Mouse (Mus musculus) forebrain, embryonic 15.5 days (tissue): ENCODE results near the gene Sdk2. TPM values are rescaled to one million over a fixed set of nuclear protein-coding genes. Genes with fewer than 3 reads are reported as not detected.

ENCODE experiments used
- ATAC-seq: fragments of 200-750 bp; cut with Nextera tagmentation; replicated peaks from 2 replicates; pipeline ENCODE4 v1.8.0; 2017; ENCODE audit warnings: mild to moderate bottlenecking, moderate TSS enrichment, moderate library complexity
- H3K27ac ChIP-seq: fragments of 300-500 bp; sonication (generic); replicated peaks from 2 replicates; pipeline ENCODE4 v1.5.1; 2015; ENCODE audit warnings: mild to moderate bottlenecking, inconsistent platforms
- H3K27me3 ChIP-seq: fragments of 300-500 bp; sonication (generic); 2 replicates; pipeline ENCODE4 v1.6.1; 2015; ENCODE audit warnings: inconsistent platforms
- H3K36me3 ChIP-seq: fragments of 300-500 bp; sonication (generic); 2 replicates; pipeline ENCODE4 v1.6.1; 2015; ENCODE audit warnings: mild to moderate bottlenecking, inconsistent platforms
- H3K4me1 ChIP-seq: fragments of 300-500 bp; sonication (generic); 2 replicates; pipeline ENCODE4 v1.6.1; 2015; ENCODE audit warnings: inconsistent platforms
- H3K4me2 ChIP-seq: fragments of 300-500 bp; sonication (generic); replicated peaks from 2 replicates; pipeline ENCODE4 v1.6.1; 2015; ENCODE audit warnings: mild to moderate bottlenecking, inconsistent platforms
- H3K4me3 ChIP-seq: fragments of 300-500 bp; sonication (generic); 2 replicates; pipeline ENCODE4 v1.5.1; 2015; ENCODE audit warnings: mild to moderate bottlenecking, inconsistent platforms
- H3K9ac ChIP-seq: fragments of 300-500 bp; sonication (generic); replicated peaks from 2 replicates; pipeline ENCODE4 v1.6.1; 2015; ENCODE audit warnings: mild to moderate bottlenecking, inconsistent platforms
- H3K9me3 ChIP-seq: fragments of 300-500 bp; sonication (generic); 2 replicates; pipeline ENCODE4 v1.6.1; 2016; ENCODE audit warnings: inconsistent platforms
- WGBS: fragments of 180-500 bp; shearing (Covaris S2); methylation state at CpG from one replicate; pipeline ENCODE4 v1.1.7; 2015; ENCODE audit warnings: mixed read lengths; 5-methylcytosine and 5-hydroxymethylcytosine counted together
- polyA plus RNA-seq: library from polyadenylated mRNA; unstranded; fragments of >200 nt; fragmentation: Nextera tagmentation; extraction: Ambion mirVana; gene quantifications from 2 replicates; pipeline ENCODE4 v1.2.1, GENCODE M21; 2015

The Sdk2 gene
- polyA plus RNA-seq, 1 experiment from 2014 or later = 2.3 TPM

GRCm38 (mm10) chr11:113797014-113797983, 269.5 kb downstream of the Sdk2 start:
- no peak overlapping the region for H3K4me2 ChIP-seq
- H3K9ac ChIP-seq = no peak overlapping the region
- no peaks in the 10 kb centered on the region for H3K36me3 ChIP-seq
- peak overlapping the region; percentile 51; the same call in 1 of the 2 replicates for H3K27ac ChIP-seq
- no peaks in the 10 kb centered on the region for H3K9me3 ChIP-seq
- H3K27me3 ChIP-seq = no peaks in the 10 kb centered on the region
- peaks cover 27% of the 10 kb centered on the region for H3K4me1 ChIP-seq
- ATAC-seq = peak; percentile 39
- WGBS = 43% methylated on average over 19 of the region's 19 CpGs
- H3K4me3 ChIP-seq = no peak overlapping the region

- Histone ChIP-seq H3K4me1 (peaks cover 37% of the 10 kb centered on the region), H3K27ac (no peak overlapping the region), H3K27me3 (no peaks in the 10 kb centered on the region), H3K9ac (no peak overlapping the region), H3K36me3 (no peaks in the 10 kb centered on the region), H3K4me3 (no peak overlapping the region), H3K9me3 (no peaks in the 10 kb centered on the region), H3K4me2 (no peak overlapping the region)
- 73% methylated on average over 12 of the region's 12 CpGs for WGBS
- no peak for ATAC-seq
Measured at GRCm38 (mm10) chr11:113795846-113796245, 271.0 kb downstream of the Sdk2 start.

GRCm38 (mm10) chr11:113791357-113792215, 275.3 kb downstream of the Sdk2 start:
- Histone ChIP-seq H3K9me3 (no peaks in the 10 kb centered on the region), H3K27ac (peak overlapping the region; percentile 25), H3K4me2 (no peak overlapping the region), H3K27me3 (no peaks in the 10 kb centered on the region), H3K36me3 (no peaks in the 10 kb centered on the region), H3K4me1 (peaks cover 36% of the 10 kb centered on the region), H3K9ac (no peak overlapping the region), H3K4me3 (no peak overlapping the region)
- peak; percentile 83 for ATAC-seq
- WGBS = 32% methylated on average over 16 of the region's 16 CpGs

GRCm38 (mm10) chr11:113789101-113789500, 277.7 kb downstream of the Sdk2 start:
- WGBS = 22% methylated on average over 1 of the region's 1 CpGs
- H3K9ac ChIP-seq = no peak overlapping the region
- peaks cover 55% of the 10 kb centered on the region for H3K4me1 ChIP-seq
- ATAC-seq = no peak
- peak overlapping the region; percentile 31; the same call in 1 of the 2 replicates for H3K27ac ChIP-seq
- no peaks in the 10 kb centered on the region for H3K27me3 ChIP-seq
- no peak overlapping the region for H3K4me3 ChIP-seq
- H3K9me3 ChIP-seq = no peaks in the 10 kb centered on the region
- H3K36me3 ChIP-seq = no peaks in the 10 kb centered on the region
- no peak overlapping the region for H3K4me2 ChIP-seq

- WGBS = 73% methylated on average over 2 of the region's 2 CpGs
- Histone ChIP-seq H3K27ac (peak overlapping the region; percentile 97), H3K4me1 (peaks cover 55% of the 10 kb centered on the region)
Measured at GRCm38 (mm10) chr11:113788183-113788789, 278.6 kb downstream of the Sdk2 start.

GRCm38 (mm10) chr11:113787432-113788182, 279.2 kb downstream of the Sdk2 start:
- Histone ChIP-seq H3K9ac (no peak overlapping the region), H3K36me3 (no peaks in the 10 kb centered on the region), H3K27me3 (no peaks in the 10 kb centered on the region), H3K27ac (peak overlapping the region; percentile 97), H3K9me3 (no peaks in the 10 kb centered on the region), H3K4me2 (no peak overlapping the region), H3K4me3 (no peak overlapping the region), H3K4me1 (peaks cover 56% of the 10 kb centered on the region)
- no peak for ATAC-seq
- WGBS = 64% methylated on average over 13 of the region's 13 CpGs

More at GRCm38 (mm10) chr11:113788183-113788789, 278.6 kb downstream of the Sdk2 start:
- Histone ChIP-seq H3K36me3 (no peaks in the 10 kb centered on the region), H3K4me3 (no peak overlapping the region), H3K4me2 (no peak overlapping the region), H3K27me3 (no peaks in the 10 kb centered on the region), H3K9me3 (no peaks in the 10 kb centered on the region), H3K9ac (no peak overlapping the region)
- ATAC-seq = no peak

GRCm38 (mm10) chr11:113787009-113787408, 279.8 kb downstream of the Sdk2 start:
- WGBS = 78% methylated on average over 11 of the region's 11 CpGs
- peak overlapping the region; percentile 97 for H3K27ac ChIP-seq
- H3K9ac ChIP-seq = no peak overlapping the region

GRCm38 (mm10) chr11:113786395-113786794, 280.5 kb downstream of the Sdk2 start:
- WGBS = 36% methylated on average over 4 of the region's 4 CpGs
- no peak for ATAC-seq

More at GRCm38 (mm10) chr11:113787009-113787408, 279.8 kb downstream of the Sdk2 start:
- Histone ChIP-seq H3K9me3 (no peaks in the 10 kb centered on the region), H3K4me3 (no peak overlapping the region), H3K4me2 (peak overlapping the region; percentile 48), H3K36me3 (no peaks in the 10 kb centered on the region), H3K4me1 (peaks cover 61% of the 10 kb centered on the region), H3K27me3 (no peaks in the 10 kb centered on the region)
- ATAC-seq = no peak

GRCm38 (mm10) chr11:113785406-113786171, 281.3 kb downstream of the Sdk2 start:
- ATAC-seq = peak; percentile 92
- Histone ChIP-seq H3K27me3 (no peaks in the 10 kb centered on the region), H3K9me3 (no peaks in the 10 kb centered on the region), H3K36me3 (no peaks in the 10 kb centered on the region), H3K27ac (peak overlapping the region; percentile 97), H3K4me2 (peak overlapping the region; percentile 48), H3K9ac (peak overlapping the region; percentile 48), H3K4me3 (peak overlapping the region; percentile 31), H3K4me1 (peaks cover 54% of the 10 kb centered on the region)
- WGBS = under 1% methylated on average over 19 of the region's 19 CpGs

More at GRCm38 (mm10) chr11:113786395-113786794, 280.5 kb downstream of the Sdk2 start:
- peaks cover 58% of the 10 kb centered on the region for H3K4me1 ChIP-seq
- H3K4me2 ChIP-seq = peak overlapping the region; percentile 48
- H3K27me3 ChIP-seq = no peaks in the 10 kb centered on the region
- H3K9ac ChIP-seq = peak overlapping the region; percentile 48
- H3K9me3 ChIP-seq = no peaks in the 10 kb centered on the region
- no peaks in the 10 kb centered on the region for H3K36me3 ChIP-seq
- peak overlapping the region; percentile 97 for H3K27ac ChIP-seq
- H3K4me3 ChIP-seq = peak overlapping the region; percentile 31

- 22% methylated on average over 2 of the region's 2 CpGs for WGBS
- H3K4me1 ChIP-seq = peaks cover 55% of the 10 kb centered on the region
Measured at GRCm38 (mm10) chr11:113784656-113785396, 282.0 kb downstream of the Sdk2 start.

More at GRCm38 (mm10) chr11:113784656-113785396, 282.0 kb downstream of the Sdk2 start:
- peak; percentile 3; the same call in 1 of the 2 replicates for ATAC-seq
- peak overlapping the region; percentile 48; the same call in 1 of the 2 replicates for H3K4me2 ChIP-seq
- no peaks in the 10 kb centered on the region for H3K27me3 ChIP-seq
- H3K9ac ChIP-seq = no peak overlapping the region
- H3K27ac ChIP-seq = peak overlapping the region; percentile 97
- no peaks in the 10 kb centered on the region for H3K36me3 ChIP-seq
- no peaks in the 10 kb centered on the region for H3K9me3 ChIP-seq
- H3K4me3 ChIP-seq = no peak overlapping the region; the same call in 1 of the 2 replicates
